Mouse (Mus musculus) cortical plate, adult 2 months (tissue): ENCODE data around the gene Kbtbd7.

Source experiments
- CTCF ChIP-seq: fragments of 200-500 bp; IDR thresholded peaks from 2 replicates; pipeline ENCODE4 v1.5.1; 2011; ENCODE audit warnings: mild to moderate bottlenecking, control low read depth, low read length; ENCODE audit not compliant: insufficient read depth; ENCODE audit errors: extremely low read depth
- POLR2A ChIP-seq: fragments of 200-500 bp; IDR thresholded peaks from 2 replicates; pipeline ENCODE4 v1.6.1; 2011; ENCODE audit warnings: mild to moderate bottlenecking, low read length, control low read depth; ENCODE audit not compliant: insufficient read depth; ENCODE audit errors: extremely low read depth

DNA sequence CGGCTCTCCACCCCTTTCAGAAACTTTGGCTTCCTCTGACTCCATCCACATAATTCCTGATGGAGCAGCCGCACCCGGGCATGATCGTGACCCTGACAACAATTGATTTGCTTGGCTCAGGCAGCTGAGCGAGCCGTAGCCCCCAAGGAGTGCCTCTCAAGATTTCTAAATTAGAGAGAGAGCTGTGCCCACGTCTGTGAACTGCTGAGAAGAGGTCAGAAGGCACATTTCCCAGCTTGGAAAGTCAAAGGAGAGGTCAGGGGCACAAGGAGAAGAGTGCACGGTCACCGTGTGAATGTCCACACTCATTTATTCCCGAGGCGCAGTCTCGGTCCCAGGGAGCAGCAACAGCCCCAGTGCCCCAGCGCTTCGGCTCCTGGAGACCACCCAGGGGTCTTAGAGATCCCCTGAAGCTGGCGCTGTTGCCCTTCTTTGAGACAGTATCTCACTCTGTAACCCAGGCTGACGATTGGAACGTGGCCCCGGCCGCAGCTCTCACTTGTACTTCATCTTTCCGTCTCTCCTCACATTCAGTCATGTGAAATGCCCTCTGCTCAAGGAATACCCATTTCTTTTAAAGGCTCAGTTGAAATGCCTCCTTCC is 6.1 kb upstream of the Kbtbd7 start:
- no peak for TF ChIP-seq CTCF
- TF ChIP-seq POLR2A = no peak
